Mouse (Mus musculus) brown adipose tissue, adult 24 weeks (tissue): ENCODE results near the gene Nipal3. TPM values are rescaled to one million over a fixed set of nuclear protein-coding genes. Genes with fewer than 3 reads are reported as not detected.

Source experiments
- H3K27ac ChIP-seq: fragments of 200-500 bp; replicated peaks from 2 replicates; pipeline ENCODE4 v1.5.1; 2012; ENCODE audit warnings: low read depth, mild to moderate bottlenecking, low read length
- H3K4me1 ChIP-seq: fragments of 200-500 bp; 2 replicates; pipeline ENCODE4 v1.6.1; 2012; ENCODE audit warnings: low read length, mixed read lengths; ENCODE audit not compliant: control insufficient read depth, insufficient read depth, insufficient read length
- H3K4me3 ChIP-seq: fragments of 200-500 bp; 2 replicates; pipeline ENCODE4 v1.5.1; 2012; ENCODE audit warnings: low read depth, mild to moderate bottlenecking, low read length, moderate library complexity; ENCODE audit not compliant: insufficient read depth
- polyA plus RNA-seq: library from polyadenylated mRNA; stranded (reverse); fragments of >200 nt; gene quantifications from 2 replicates; pipeline ENCODE4 v1.2.4, GENCODE M21; 2012; ENCODE audit not compliant: missing spikeins, insufficient read depth, insufficient read length

Nipal3 gene
- polyA plus RNA-seq, result 6.5 and 8.5 TPM in 2 replicates

DNA sequence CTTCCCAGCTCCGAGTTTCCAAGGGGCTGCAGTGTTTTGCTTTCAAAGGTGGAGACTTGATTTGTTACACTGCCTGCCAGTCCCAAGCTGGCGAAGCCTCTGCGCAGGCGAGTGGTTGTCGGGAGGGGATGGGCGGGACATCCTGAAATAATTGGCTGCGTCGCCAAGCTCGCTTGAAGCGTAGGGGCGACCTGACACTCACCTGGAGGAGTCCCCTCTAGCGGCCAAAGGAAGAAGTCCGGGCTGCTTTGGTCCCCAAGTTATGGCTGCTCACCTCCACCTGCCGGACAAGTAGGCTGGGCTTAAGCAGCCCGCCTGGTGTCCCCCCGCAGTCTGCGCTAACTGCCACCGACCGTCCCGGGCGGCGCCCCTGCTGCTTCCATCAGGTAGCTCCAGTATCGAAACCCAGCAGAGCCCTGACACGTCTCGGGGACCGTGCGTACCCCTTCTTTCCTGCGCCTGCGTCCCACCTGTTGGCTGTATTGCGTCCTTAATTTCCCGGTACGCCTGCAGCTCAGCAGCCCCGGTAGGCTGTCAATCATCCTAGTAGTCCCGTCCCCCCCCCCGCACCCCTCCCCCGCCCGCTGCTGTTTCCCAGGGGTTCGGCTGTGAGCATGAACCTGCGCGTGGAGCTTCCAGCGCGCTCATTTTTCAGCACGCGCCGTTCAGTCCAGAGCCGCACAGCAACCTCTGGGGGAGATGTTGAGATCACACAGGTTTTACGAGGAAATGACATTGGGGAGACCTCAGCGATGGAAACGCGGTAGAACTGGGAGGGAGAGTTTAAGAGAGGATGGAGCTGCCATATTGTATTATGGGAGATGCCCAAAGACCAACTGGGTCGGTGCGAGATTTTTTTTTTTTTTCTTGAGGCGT, at the start of gene Nipal3, which contains the start of gene Stpg1:
Nipal3 (minus strand) TSS at position 518 of the 876 bp plus-strand sequence.
Stpg1 (plus strand) TSS at position 270 of the 876 bp plus-strand sequence.
- H3K4me1 ChIP-seq, result peaks cover 6% of the 10 kb centered on the region; the same call in 1 of the 2 replicates
- H3K4me3 ChIP-seq, result peak within 1 kb of the TSS; percentile 84
- no peak within 1 kb of the TSS for H3K27ac ChIP-seq

DNA sequence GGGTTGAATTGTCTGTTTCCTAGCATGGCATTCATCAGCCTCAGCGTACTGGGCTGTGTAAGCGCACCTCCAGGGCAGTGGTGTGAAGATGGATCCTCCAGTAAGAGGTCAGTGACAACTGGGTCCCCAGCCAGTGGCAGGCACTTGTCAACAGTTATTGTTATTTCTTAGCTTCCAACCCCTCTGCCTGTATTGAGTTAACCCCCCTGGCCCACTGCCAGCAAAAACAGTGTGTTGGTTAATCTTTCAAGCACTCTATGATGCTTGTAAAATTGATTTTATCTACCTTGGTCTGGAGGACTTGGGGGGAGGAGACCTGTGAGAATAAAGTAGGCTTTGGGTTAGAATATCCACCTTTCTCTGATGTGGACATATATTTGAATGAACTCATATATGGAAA, 49.4 kb upstream of the Nipal3 start:
- Histone ChIP-seq H3K4me3 (no peak overlapping the region), H3K4me1 (peaks cover 11% of the 10 kb centered on the region), H3K27ac (no peak overlapping the region)

DNA sequence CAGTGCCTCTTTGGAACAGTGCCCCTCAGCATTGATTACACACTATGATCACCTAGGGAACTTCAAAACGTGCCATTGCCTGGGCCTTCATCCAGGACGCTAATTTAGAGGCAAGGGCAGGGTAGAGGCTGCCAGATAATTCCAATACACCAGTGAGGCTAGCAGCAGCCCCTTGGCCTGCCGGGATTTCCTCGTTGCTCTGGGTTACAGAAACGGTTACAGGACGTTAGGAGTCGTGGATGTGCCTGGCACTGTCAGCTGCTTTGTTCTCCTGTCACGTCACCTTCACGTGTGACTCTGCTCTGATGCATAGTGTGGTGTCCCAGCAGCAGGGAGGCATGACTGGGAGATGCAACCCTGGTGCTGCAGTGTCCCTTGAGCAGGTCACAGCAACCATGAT, 45.2 kb upstream of the Nipal3 start:
- H3K27ac ChIP-seq, result no peak overlapping the region
- no peaks in the 10 kb centered on the region for H3K4me1 ChIP-seq
- H3K4me3 ChIP-seq, result no peak overlapping the region

DNA sequence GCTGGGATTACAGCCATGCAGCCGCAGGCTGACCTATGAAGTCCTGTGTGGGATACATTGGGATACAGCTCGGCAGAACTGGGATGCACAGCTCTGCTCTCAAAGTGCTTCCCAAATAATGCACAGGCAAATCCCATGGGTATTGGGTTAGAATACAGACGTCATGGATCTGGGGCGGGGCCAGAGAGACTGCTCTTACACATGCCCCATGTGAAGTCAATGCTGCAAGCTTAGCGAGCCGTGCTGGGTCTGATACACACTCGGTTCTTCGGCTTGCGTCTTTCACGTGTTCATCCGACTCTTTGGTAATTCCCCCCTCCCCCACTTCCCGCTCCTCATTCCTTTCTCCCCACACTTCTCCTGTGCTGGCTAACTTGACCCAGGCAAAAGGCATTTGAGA, 44.2 kb upstream of the Nipal3 start:
- no peaks in the 10 kb centered on the region for H3K4me1 ChIP-seq
- H3K27ac ChIP-seq, result no peak overlapping the region
- H3K4me3 ChIP-seq, result no peak overlapping the region

DNA sequence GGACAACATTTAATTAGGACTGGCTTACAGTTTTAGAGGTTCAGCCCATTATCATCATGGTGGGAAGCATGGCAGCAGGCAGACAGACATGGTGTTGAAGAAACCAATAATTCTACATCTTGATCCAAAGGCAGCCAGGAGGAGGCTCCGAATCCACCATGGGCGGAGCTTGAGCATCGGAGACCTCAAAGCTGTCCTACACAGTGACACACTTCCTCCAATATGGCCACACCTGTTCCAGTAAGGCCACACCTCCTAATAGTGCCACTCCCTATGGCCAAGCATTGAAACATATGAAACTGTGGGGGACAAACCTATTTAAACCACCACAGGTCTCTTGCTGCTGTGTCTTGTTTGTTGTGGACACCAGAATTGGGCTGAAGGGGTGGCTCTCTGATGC, 40.2 kb upstream of the Nipal3 start:
- no peak overlapping the region for H3K4me3 ChIP-seq
- H3K27ac ChIP-seq, result no peak overlapping the region
- H3K4me1 ChIP-seq, result no peaks in the 10 kb centered on the region

DNA sequence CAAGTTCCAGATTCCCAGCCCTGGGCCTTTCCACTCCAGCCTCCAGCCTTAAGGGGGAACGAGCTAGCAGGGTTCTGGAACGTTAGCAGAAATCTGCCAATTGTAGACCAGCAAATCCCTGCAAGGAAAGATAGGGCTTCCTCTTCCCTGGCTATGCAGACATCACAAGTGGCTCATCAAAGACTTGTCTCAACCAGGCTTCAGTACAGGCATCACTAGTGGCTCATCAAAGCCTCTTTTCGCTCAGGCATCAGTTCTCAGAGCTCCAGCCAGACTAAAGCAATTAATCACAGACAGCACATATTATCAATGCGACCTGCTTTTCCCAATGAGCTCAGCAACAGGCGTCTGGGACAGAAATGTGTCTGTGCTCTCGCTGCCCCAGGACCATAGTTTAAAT, 38.2 kb upstream of the Nipal3 start:
- H3K4me3 ChIP-seq, result no peak overlapping the region
- no peak overlapping the region for H3K27ac ChIP-seq

DNA sequence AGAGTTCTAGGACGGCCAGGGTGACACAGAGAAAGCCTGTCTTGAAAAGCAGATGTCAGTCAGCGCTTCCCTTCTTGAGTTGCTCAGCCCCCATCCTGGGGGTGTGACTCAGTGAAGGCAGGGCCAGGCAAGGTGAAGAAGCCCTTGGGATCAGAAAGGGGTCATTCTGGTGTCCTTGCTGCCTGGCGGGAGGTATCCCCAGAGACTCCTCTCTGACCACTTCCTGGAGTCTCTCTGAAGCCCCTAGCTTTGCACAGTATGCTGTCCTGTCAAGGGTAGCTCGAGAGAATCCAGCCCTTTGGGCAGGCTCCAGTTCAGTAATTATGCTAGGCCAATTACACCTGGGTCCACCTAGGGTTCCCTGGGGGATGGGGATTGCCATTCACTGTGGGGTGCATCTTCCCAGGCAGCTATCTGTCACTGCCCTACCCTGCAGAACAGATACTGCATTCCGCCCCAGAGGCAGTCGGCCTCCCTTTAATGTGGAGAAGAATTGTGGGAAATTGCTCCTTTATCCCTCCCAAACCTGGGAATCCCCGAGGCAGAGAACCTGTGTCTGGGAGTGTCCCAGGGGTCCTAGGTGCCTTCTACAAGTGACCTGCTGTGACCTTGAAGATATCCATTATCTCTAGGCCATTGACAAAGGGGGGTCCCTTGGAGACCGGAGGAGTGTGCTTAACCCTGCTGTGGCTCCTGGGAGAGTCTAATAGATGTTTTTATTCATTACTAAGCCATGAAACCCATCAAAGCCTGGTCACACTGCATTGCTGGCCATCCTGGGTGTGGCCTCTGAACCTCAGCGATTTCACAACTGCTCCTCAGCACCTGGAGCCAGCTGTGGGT, 37.2 kb upstream of the Nipal3 start:
- H3K27ac ChIP-seq, result no peak overlapping the region
- H3K4me1 ChIP-seq, result no peaks in the 10 kb centered on the region
- H3K4me3 ChIP-seq, result no peak overlapping the region

More for the DNA sequence above, 38.2 kb upstream of the Nipal3 start:
- H3K4me1 ChIP-seq, result no peaks in the 10 kb centered on the region

DNA sequence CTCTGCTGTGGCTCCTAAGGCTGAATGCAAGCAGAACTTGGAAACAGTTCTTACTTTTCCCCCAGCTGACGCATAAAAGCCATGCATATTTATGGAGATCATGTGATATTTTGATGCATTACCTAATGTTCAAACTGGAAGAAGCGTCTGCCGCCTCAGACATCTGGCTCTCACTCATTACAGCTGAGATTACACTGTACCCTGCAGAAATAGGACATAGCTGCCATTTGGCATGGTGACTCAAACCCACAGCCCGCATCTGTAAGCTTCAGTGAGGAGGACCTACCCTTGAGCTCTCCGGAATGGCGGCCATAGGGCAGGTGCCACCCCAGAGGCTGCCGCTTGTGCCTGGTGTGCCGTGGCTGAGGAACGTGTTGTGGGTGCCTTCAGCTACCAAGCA, 36.4 kb upstream of the Nipal3 start:
- no peak overlapping the region for H3K27ac ChIP-seq
- no peak overlapping the region for H3K4me3 ChIP-seq
- H3K4me1 ChIP-seq, result no peaks in the 10 kb centered on the region

DNA sequence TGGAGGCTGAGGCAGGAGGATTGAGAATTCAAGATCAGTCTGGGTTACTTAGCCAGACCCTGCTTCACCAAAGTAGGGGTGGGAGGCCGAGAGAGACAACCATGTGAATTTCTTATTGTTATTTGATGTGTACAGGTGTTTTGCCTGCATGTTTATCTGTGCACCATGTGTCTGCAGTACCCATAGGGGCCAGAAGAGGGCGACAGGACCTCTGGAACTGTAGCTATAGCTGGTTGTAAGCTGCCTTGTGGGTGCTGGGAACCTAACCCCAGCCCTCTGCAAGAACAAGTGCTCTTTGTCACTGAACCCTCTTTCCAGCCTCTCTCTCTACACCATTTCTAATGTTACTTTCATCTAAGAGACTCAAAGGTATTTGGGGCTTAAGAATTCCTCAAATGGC, 35.4 kb upstream of the Nipal3 start:
- Histone ChIP-seq H3K27ac (no peak overlapping the region), H3K4me1 (no peaks in the 10 kb centered on the region), H3K4me3 (no peak overlapping the region)

DNA sequence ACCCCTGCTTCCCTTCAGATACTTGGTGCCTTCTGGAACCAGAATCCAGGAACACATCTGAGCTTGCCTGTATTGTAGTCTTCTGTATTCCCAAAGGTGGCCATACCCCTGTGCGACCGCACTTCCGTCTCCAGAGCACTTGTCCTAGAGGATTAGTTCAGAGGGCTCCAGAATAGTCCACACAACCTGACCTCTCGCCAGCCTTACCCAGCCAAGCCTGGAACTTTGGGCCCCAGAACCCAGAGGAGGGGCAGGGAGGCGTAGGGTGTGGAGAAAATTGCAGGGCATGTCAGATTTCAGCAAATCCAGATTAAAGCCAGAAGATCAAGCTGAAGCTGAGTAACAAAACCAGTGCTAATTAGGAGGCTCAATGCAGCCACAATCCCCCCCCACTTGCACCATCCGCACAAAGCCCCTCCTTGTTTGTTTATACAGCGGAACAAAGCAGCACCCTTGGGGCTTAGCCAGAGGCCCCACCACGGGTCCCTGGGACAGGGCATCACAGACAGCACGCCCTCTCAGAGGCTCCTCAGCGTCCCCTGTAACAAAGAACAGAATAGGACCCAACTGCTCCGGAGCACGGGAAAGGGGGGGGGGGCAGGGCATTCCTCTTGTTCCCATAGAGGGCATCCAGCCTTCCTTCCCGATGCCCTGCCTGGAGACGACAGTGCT, 31.3 kb upstream of the Nipal3 start:
- H3K4me1 ChIP-seq, result no peaks in the 10 kb centered on the region
- no peak overlapping the region for H3K27ac ChIP-seq
- no peak overlapping the region for H3K4me3 ChIP-seq

DNA sequence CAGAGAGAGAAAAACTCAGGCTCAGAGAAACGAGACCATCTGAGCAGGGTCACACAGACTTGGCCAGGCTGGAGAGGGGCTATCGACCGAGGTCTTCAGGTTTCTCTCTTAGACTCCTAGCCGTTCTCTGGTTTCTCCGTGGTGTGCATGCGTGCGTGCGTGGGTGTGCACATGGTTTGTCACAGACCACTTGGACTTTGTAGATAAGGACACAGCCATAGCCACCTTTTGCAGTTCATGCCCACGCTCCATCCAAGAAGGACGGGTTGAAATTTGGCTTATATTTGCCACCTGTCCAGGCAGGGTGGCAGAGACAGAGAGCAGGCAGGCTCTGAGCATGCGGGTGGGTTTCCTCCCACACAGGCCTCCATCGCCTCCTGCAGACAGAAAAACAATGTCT, 30.2 kb upstream of the Nipal3 start:
- Histone ChIP-seq H3K4me1 (no peaks in the 10 kb centered on the region), H3K4me3 (no peak overlapping the region), H3K27ac (no peak overlapping the region)

DNA sequence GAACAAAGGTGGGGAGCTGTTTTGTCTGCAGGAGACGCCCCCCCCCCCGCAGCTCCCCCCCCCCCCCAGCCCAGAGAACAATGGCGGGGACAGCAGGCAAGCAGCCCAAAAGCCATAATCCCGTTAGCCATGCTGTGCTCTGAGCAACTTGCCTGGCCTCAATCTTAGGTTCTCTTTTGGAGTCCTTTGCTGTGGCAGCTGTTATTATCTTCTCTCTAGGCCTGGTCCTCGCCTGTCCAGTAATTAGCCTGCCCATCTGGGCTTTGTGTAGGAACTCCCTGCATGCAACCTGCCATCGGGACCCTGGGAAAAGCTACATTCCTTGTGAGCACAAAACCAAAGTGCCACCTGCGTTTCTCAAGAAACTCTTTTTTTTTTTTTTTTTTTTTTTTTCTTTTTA, 29.1 kb upstream of the Nipal3 start:
- Histone ChIP-seq H3K4me3 (no peak overlapping the region), H3K27ac (no peak overlapping the region), H3K4me1 (no peaks in the 10 kb centered on the region)

DNA sequence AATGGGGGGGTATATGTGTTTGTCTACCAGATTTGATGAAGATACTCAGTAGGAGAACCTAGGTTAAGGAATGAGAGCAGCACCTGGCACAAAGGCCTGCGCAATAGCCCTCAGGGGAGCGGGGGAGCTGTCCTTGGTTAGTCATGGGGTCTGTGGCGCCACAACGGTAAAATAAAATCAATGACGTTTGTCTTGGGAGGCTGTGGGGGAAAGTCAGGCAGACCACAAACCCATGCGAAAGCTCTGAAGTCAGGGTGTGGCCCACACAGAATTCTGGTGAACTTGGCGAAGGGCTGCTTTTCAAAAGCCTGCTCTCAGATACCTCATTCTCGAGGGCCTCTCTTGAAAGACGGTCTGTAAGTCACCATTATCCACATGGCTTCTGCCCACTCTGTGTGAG, 25.6 kb upstream of the Nipal3 start:
- Histone ChIP-seq H3K27ac (no peak overlapping the region), H3K4me1 (peaks cover 5% of the 10 kb centered on the region), H3K4me3 (no peak overlapping the region)

DNA sequence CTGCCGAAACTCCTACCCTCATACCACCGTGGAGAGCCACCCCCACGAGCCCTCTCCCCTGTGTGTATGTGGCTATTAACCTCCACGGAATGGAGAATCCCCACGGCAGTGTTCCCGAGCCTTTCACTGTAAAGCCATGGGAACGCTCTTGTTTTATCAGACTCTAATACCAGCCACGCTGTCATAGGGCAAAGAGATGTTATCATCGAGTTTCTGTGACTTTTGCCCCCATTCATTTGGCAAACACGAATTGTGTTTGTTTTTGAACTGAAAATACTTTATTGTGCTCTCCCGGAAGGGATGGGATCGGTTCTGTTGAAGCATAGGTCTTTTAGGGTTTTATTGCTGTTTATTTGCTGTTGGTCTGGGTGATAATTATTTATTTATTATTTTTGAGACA, 23.3 kb upstream of the Nipal3 start:
- H3K4me1 ChIP-seq, result peaks cover 11% of the 10 kb centered on the region
- no peak overlapping the region for H3K27ac ChIP-seq
- H3K4me3 ChIP-seq, result no peak overlapping the region
